Mouse (Mus musculus): ENCODE measurements at regions not wholly inside any gene's neighbourhood (a gene's known extent, or its start where the extent isn't known, plus 50 kb on each side); places are given as distances from the start of the nearest gene placed in this dataset.

DNA sequence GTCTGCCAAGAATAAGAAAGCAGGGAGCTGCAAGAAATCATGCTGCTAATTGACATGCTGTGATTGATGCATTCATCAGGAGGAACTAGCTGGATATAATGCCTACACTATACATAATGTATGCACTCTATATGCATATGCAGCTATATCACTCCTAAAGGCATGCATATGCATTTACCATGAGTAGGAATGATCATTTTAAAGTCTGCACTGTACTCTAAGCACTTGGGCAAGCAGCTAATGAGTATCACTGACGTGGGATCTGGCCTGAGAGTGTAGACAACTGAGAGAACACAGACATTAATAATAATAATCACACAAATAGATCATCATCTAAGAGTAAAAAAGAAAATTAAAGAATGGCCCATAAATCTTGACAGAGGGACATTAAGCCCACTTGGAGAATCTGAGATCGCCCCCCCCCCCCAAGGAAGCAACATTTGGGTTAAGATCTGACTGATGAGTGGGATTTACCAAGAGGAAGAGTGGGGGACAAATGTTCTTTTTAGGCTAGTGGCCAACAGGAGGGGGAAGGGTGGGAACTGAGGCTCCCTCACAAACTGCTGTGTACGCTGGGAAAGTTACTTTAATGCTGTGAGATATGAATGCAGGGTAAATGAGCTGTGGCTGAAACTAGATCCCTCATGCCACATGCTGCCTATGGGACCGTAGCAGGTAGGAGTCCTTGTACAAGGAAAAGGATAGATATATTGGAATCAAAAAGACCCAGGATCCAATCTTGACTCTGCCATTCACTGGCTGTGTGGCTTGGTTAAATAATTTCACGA, 155.0 kb downstream of the Gsdmc2 start:
- H3K9ac ChIP-seq (ENCODE audit: low read depth, low read length): no peak overlapping the region
- H3K36me3 ChIP-seq (ENCODE audit: insufficient read depth, low read length): no peaks in the 10 kb centered on the region
- H3K4me2 ChIP-seq (ENCODE audit: low read length): no peak overlapping the region
- TF ChIP-seq CTCF (IDR thresholded peaks at IDR 0.05; ENCODE audit: low read depth): no peak
- no peaks in the 10 kb centered on the region for H3K4me1 ChIP-seq (replicated peaks; ENCODE audit: insufficient read depth, low read length)
- H3K4me3 ChIP-seq (replicated peaks; ENCODE audit: low read depth, low read length): no peak overlapping the region
- no peaks in the 10 kb centered on the region for H3K27me3 ChIP-seq (ENCODE audit: insufficient read depth, low read length)
- DNase-seq (ENCODE audit: low spot score) (peak; percentile 8), ATAC-seq (replicated peaks; ENCODE audit: low FRiP score, low read depth) (no peak; the same call in 1 of the 2 replicates)
- no peaks in the 10 kb centered on the region for H3K9me3 ChIP-seq (replicated peaks; ENCODE audit: low read length)
- 45% methylated on average over 5 of the region's 5 CpGs for WGBS
- no peak overlapping the region for H3K27ac ChIP-seq

DNA sequence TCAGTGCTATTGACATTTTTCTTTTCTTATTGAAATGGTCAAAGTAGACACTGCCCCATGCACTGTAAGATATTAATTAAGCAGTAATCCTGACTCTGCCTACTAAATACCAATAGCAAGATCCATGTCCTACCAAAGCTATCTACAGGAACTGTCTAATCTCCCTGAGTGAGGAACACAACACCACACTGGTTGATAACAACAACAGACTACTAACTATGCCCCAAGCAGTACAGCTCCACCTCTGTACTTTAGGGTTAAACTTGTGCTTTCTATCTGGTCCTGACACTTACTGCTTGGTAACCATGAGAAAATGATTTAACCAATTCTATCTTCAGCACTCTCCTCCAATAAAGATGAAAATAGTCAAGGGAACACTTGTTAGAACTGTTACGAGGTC, 157.1 kb downstream of the Gsdmc2 start:
- Histone ChIP-seq H3K27me3 (ENCODE audit: insufficient read depth, low read length) (no peaks in the 10 kb centered on the region), H3K4me3 (replicated peaks; ENCODE audit: low read depth, low read length) (no peak overlapping the region), H3K36me3 (ENCODE audit: insufficient read depth, low read length) (no peaks in the 10 kb centered on the region), H3K9me3 (replicated peaks; ENCODE audit: low read length) (no peaks in the 10 kb centered on the region), H3K4me1 (replicated peaks; ENCODE audit: insufficient read depth, low read length) (no peaks in the 10 kb centered on the region), H3K9ac (ENCODE audit: low read depth, low read length) (no peak overlapping the region), H3K4me2 (ENCODE audit: low read length) (no peak overlapping the region), H3K27ac (no peak overlapping the region)
- ATAC-seq (replicated peaks; ENCODE audit: low FRiP score, low read depth) (no peak), DNase-seq (ENCODE audit: low spot score) (no peak)
- no peak for TF ChIP-seq CTCF (IDR thresholded peaks at IDR 0.05; ENCODE audit: low read depth)
- WGBS: 94% methylated on average over 1 of the region's 1 CpGs

DNA sequence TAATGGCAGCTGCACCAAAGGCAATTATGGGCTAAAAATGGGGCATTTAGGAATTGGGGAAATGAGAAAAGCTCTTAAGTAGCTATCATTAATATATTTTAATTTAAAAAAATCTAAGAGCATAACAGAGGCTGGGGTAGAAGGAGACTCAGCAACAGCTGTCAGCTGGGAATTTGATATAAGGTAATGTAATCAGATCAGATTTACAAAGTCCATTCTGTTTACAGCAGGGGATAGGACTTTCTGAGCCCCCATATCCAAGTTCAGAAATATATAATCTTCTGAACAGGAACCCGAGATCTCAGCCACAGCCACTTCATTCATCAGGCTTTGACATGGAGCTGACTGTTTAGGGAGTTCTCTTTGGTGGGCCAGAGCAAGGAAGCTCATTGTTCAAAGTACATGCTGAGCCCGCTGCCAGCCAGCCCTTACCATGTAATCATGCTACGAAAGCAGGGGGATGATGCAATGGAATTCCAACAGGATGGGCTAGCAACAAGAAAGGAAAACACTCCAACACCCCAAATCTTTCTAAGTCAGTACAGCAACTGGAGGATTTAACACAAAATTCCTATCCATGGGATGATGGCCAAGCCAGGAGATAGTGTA, 157.9 kb downstream of the Gsdmc2 start:
- Histone ChIP-seq H3K9me3 (replicated peaks; ENCODE audit: low read length) (no peaks in the 10 kb centered on the region), H3K4me3 (replicated peaks; ENCODE audit: low read depth, low read length) (no peak overlapping the region), H3K4me2 (ENCODE audit: low read length) (no peak overlapping the region), H3K4me1 (replicated peaks; ENCODE audit: insufficient read depth, low read length) (no peaks in the 10 kb centered on the region), H3K36me3 (ENCODE audit: insufficient read depth, low read length) (no peaks in the 10 kb centered on the region), H3K27me3 (ENCODE audit: insufficient read depth, low read length) (no peaks in the 10 kb centered on the region), H3K27ac (no peak overlapping the region), H3K9ac (ENCODE audit: low read depth, low read length) (no peak overlapping the region)
- 67% methylated on average over 3 of the region's 3 CpGs for WGBS
- TF ChIP-seq CTCF (IDR thresholded peaks at IDR 0.05; ENCODE audit: low read depth): no peak
- no peak for ATAC-seq (replicated peaks; ENCODE audit: low FRiP score, low read depth)
- DNase-seq (ENCODE audit: low spot score): no peak

DNA sequence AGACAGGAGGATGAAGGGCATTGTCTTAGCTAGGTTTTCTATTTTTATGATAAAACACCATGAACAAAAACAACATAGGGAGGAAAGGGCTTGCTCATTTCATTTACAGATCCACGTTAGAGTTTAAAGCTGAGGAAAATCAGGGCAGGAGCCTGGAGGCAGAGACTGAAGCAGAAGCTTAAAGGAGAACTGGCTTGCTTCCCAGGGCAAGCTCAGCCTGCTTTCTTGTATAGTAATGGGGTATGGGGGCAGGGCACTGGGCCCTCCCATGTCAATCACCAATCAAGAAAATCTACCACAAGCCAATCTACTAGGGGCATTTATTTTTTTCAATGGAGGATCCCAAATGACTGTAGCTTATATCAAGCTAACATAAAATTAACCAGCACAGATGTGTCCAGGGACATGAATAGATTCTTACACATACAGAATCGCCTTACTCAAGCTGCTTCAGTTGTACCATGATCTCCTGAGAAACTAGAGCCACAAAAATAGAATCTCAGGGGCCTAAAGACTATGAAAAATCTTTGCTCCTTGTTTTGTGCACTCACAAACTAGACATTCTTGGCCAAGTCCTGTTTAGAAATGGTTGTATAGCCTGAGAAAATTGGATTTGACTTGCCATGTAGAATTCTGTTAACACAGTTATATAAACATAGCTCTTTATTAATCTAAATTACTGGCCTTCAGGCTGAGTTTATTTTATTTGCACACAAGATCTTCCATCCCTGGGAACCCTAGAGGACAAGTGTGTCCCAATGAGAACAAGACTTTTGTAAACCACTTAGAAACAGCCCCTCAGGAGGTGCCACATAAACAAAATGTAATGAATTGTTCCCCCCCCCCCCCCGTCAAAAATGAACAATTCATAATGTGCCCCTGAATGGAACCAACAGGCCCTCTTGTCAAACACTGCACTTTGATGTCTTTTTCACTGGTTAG, 164.7 kb downstream of the Gsdmc2 start:
- Histone ChIP-seq H3K36me3 (ENCODE audit: insufficient read depth, low read length) (no peaks in the 10 kb centered on the region), H3K9me3 (replicated peaks; ENCODE audit: low read length) (no peaks in the 10 kb centered on the region), H3K9ac (ENCODE audit: low read depth, low read length) (no peak overlapping the region), H3K4me3 (replicated peaks; ENCODE audit: low read depth, low read length) (no peak overlapping the region), H3K27me3 (ENCODE audit: insufficient read depth, low read length) (no peaks in the 10 kb centered on the region), H3K27ac (no peak overlapping the region), H3K4me2 (ENCODE audit: low read length) (no peak overlapping the region), H3K4me1 (replicated peaks; ENCODE audit: insufficient read depth, low read length) (no peaks in the 10 kb centered on the region)
- no peak for TF ChIP-seq CTCF (IDR thresholded peaks at IDR 0.05; ENCODE audit: low read depth)
- DNase-seq (ENCODE audit: low spot score) (no peak), ATAC-seq (replicated peaks; ENCODE audit: low FRiP score, low read depth) (no peak)
- 75% methylated on average over 3 of the region's 3 CpGs for WGBS

DNA sequence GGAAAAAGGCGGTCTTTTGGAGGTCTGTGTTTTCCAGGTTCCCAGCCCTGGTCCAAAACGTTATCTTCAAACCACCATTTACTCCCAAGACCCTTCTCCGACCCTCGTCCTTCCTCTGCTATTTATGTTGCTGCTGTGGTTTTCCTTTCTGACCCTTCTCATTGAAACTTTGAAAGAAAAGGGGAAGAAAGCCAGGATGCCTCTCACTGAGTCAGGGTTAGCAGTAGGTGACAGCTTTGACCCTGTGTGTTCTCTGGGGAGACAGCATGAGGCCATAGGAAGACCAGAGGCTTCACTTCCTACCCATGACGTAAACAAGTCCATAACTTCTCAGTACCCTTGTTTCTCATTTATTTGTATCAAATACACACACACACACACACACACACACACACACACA, 166.1 kb downstream of the Gsdmc2 start:
- Histone ChIP-seq H3K4me2 (ENCODE audit: low read length) (no peak overlapping the region), H3K9me3 (replicated peaks; ENCODE audit: low read length) (no peaks in the 10 kb centered on the region), H3K4me3 (replicated peaks; ENCODE audit: low read depth, low read length) (no peak overlapping the region), H3K9ac (ENCODE audit: low read depth, low read length) (no peak overlapping the region), H3K27ac (no peak overlapping the region), H3K36me3 (ENCODE audit: insufficient read depth, low read length) (no peaks in the 10 kb centered on the region), H3K27me3 (ENCODE audit: insufficient read depth, low read length) (no peaks in the 10 kb centered on the region), H3K4me1 (replicated peaks; ENCODE audit: insufficient read depth, low read length) (no peaks in the 10 kb centered on the region)
- WGBS: 69% methylated on average over 5 of the region's 5 CpGs
- ATAC-seq (replicated peaks; ENCODE audit: low FRiP score, low read depth): no peak
- TF ChIP-seq CTCF (IDR thresholded peaks at IDR 0.05; ENCODE audit: low read depth): no peak
- peak; percentile 8 for DNase-seq (ENCODE audit: low spot score)

DNA sequence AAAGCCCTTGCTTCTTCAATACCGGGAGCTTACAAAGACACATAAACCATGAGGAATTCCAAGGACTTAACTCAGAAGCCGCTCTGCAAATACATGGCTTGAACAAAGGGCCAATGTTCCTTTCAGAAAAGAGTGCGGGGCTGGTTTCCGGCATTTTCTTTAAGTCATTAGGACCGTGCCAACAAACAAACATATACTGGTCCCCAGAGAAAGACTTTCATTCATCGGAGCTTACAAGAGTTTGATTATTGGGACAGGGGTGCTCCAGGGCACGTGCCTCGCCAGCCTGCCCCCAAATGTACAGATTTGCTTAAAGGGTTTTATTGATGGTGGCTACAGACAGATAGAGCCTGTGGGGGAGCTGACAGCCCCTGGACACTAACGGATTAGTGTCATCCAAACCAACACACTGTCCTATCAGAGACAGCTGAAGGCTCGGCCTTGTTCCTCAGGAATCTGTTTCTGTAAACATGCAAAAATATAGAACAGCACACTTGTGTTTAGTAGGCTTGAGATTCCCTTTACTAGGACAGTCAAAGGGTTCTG, 169.4 kb downstream of the Gsdmc2 start:
- Histone ChIP-seq H3K9ac (ENCODE audit: low read depth, low read length) (no peak overlapping the region), H3K27me3 (ENCODE audit: insufficient read depth, low read length) (no peaks in the 10 kb centered on the region), H3K4me3 (replicated peaks; ENCODE audit: low read depth, low read length) (no peak overlapping the region), H3K27ac (no peak overlapping the region), H3K9me3 (replicated peaks; ENCODE audit: low read length) (no peaks in the 10 kb centered on the region), H3K36me3 (ENCODE audit: insufficient read depth, low read length) (no peaks in the 10 kb centered on the region), H3K4me2 (ENCODE audit: low read length) (no peak overlapping the region), H3K4me1 (replicated peaks; ENCODE audit: insufficient read depth, low read length) (no peaks in the 10 kb centered on the region)
- 82% methylated on average over 10 of the region's 10 CpGs for WGBS
- ATAC-seq (replicated peaks; ENCODE audit: low FRiP score, low read depth) (no peak), DNase-seq (ENCODE audit: low spot score) (no peak)
- no peak for TF ChIP-seq CTCF (IDR thresholded peaks at IDR 0.05; ENCODE audit: low read depth)
